Mouse (Mus musculus): ENCODE measurements around the gene Polr2b.

GRCm38 (mm10) chr5:77267957-77268624 lies 41.9 kb upstream of the Polr2b start:
- TF ChIP-seq EP300 (IDR thresholded peaks at IDR 0.05; ENCODE audit: low read depth) (no peak), CTCF (IDR thresholded peaks at IDR 0.05; ENCODE audit: low read depth) (no peak)

All from heart, postnatal 0 days (tissue).